Mouse (Mus musculus) megakaryocyte, embryonic 14.5 days (primary cell): ENCODE measurements around the gene Fam192a.

ENCODE experiments used
- FLI1 ChIP-seq: IDR thresholded peaks from 2 replicates; pipeline ENCODE4 v1.6.1; 2012; ENCODE audit warnings: low read length, inconsistent platforms, mixed read lengths
- GATA1 ChIP-seq: IDR thresholded peaks from 3 replicates; pipeline ENCODE4 v1.6.1; 2012; ENCODE audit warnings: mixed read lengths, low read length, inconsistent platforms, borderline replicate concordance

DNA sequence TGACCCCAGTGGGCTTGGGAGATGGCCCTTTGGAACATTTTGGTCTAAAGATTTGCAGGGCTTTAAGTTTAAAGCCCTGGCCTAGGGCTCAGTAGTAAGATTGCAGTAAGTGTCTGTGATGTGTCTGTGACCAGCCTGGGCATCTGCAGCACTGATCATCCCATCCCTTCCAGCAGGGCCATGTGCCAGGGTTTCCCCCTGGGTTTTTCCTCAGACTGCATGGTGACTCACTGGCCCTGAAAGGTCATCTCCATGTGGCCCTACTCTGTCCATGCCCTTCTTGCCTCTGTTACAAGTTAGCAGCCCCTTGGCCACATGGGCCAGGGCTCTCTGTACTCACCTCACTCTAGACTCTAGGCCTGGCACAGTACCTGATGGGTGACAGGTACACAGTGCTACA, 37.4 kb downstream of the Fam192a start:
- TF ChIP-seq GATA1 (no peak), FLI1 (no peak)
